Mouse (Mus musculus): ENCODE data around the gene Pdk1. TPM values are rescaled to one million over a fixed set of nuclear protein-coding genes. Genes with fewer than 3 reads are reported as not detected.

Pdk1 gene
- 100 to 1,000 TPM; 142 to 170 TPM for total RNA-seq (2021)
- polyA plus RNA-seq (2012; rRNA removed): 28.9 and 62.2 TPM in 2 replicates
- long read RNA-seq, full-length matches to known transcripts: 60 of 91 reads
- long read RNA-seq, partial matches to known transcripts: 27 of 91 reads
- long read RNA-seq, other reads (novel, unspliced or antisense): 4 of 91 reads

- DNase-seq: peak; percentile 99 to 100
- intact Hi-C loops (cut with DNase I): no loop called here
- peaks cover 4% of the 10 kb centered on the region for H3K4me1 ChIP-seq (ENCODE audit: control insufficient read depth, insufficient read depth, low read length)
- peak within 1 kb of the TSS; percentile 81 for H3K9ac ChIP-seq (ENCODE audit: low read depth, low read length)
- no peaks in the 10 kb centered on the region for H3K79me2 ChIP-seq (replicated peaks; ENCODE audit: control insufficient read depth, insufficient read depth, low read length)
- under 1% methylated on average over 55 of the region's 55 CpGs for WGBS
- peaks cover 4% of the 10 kb centered on the region for H3K36me3 ChIP-seq (ENCODE audit: control insufficient read depth, insufficient read depth, low read length)
- no peaks in the 10 kb centered on the region for H3K27me3 ChIP-seq (ENCODE audit: control insufficient read depth, insufficient read depth, low read length)
- TF ChIP-seq POLR2A (IDR thresholded peaks at IDR 0.05; ENCODE audit: insufficient read depth, low read depth, low read length) (peak; percentile 53), EP300 (IDR thresholded peaks at IDR 0.05; ENCODE audit: insufficient read depth, low read depth, low read length) (no peak; the same call in 1 of the 2 replicates), CTCF (IDR thresholded peaks at IDR 0.05) (no peak)
- H3K27ac ChIP-seq: peak within 1 kb of the TSS; percentile 95
- peak within 1 kb of the TSS; percentile 96 for H3K4me3 ChIP-seq
These were observed at the start of gene Pdk1 for GRCm38 (mm10) chr2:71872801-71873443. Gene Pdk1, plus strand, starts transcription at chr2:71873224.

GRCm38 (mm10) chr2:71824146-71824545 lies 48.9 kb upstream of the Pdk1 start:
- intact Hi-C loops (cut with DNase I): no loop called here
- TF ChIP-seq CTCF (IDR thresholded peaks at IDR 0.05) (no peak), POLR2A (IDR thresholded peaks at IDR 0.05; ENCODE audit: insufficient read depth, low read depth, low read length) (no peak), EP300 (IDR thresholded peaks at IDR 0.05; ENCODE audit: insufficient read depth, low read depth, low read length) (no peak)
- H3K9ac ChIP-seq (ENCODE audit: low read depth, low read length): no peak overlapping the region
- WGBS: 84% methylated on average over 13 of the region's 13 CpGs
- H3K4me1 ChIP-seq (ENCODE audit: control insufficient read depth, insufficient read depth, low read length): no peaks in the 10 kb centered on the region
- no peaks in the 10 kb centered on the region for H3K79me2 ChIP-seq (replicated peaks; ENCODE audit: control insufficient read depth, insufficient read depth, low read length)
- no peaks in the 10 kb centered on the region for H3K36me3 ChIP-seq (ENCODE audit: control insufficient read depth, insufficient read depth, low read length)
- H3K27ac ChIP-seq: no peak overlapping the region
- no peak overlapping the region for H3K4me3 ChIP-seq
- H3K27me3 ChIP-seq (ENCODE audit: control insufficient read depth, insufficient read depth, low read length): no peaks in the 10 kb centered on the region
- DNase-seq: no peak

- no peak for DNase-seq
- no peak overlapping the region for H3K4me3 ChIP-seq
- H3K79me2 ChIP-seq (replicated peaks; ENCODE audit: control insufficient read depth, insufficient read depth, low read length): no peaks in the 10 kb centered on the region
- no peaks in the 10 kb centered on the region for H3K4me1 ChIP-seq (ENCODE audit: control insufficient read depth, insufficient read depth, low read length)
- no peak overlapping the region for H3K27ac ChIP-seq
- TF ChIP-seq CTCF (IDR thresholded peaks at IDR 0.05) (no peak), POLR2A (IDR thresholded peaks at IDR 0.05; ENCODE audit: insufficient read depth, low read depth, low read length) (no peak), EP300 (IDR thresholded peaks at IDR 0.05; ENCODE audit: insufficient read depth, low read depth, low read length) (no peak)
- H3K27me3 ChIP-seq (ENCODE audit: control insufficient read depth, insufficient read depth, low read length): no peaks in the 10 kb centered on the region
- intact Hi-C loops (cut with DNase I): no loop called here
- H3K36me3 ChIP-seq (ENCODE audit: control insufficient read depth, insufficient read depth, low read length): no peaks in the 10 kb centered on the region
- WGBS: 87% methylated on average over 13 of the region's 13 CpGs
- no peak overlapping the region for H3K9ac ChIP-seq (ENCODE audit: low read depth, low read length)
These were observed 45.3 kb upstream of the Pdk1 start for GRCm38 (mm10) chr2:71827711-71828110.

- no peaks in the 10 kb centered on the region for H3K36me3 ChIP-seq (ENCODE audit: control insufficient read depth, insufficient read depth, low read length)
- WGBS: 85% methylated on average over 11 of the region's 11 CpGs
- H3K4me1 ChIP-seq (ENCODE audit: control insufficient read depth, insufficient read depth, low read length): no peaks in the 10 kb centered on the region
- H3K27me3 ChIP-seq (ENCODE audit: control insufficient read depth, insufficient read depth, low read length): no peaks in the 10 kb centered on the region
- no peaks in the 10 kb centered on the region for H3K79me2 ChIP-seq (replicated peaks; ENCODE audit: control insufficient read depth, insufficient read depth, low read length)
- H3K4me3 ChIP-seq: no peak overlapping the region
- intact Hi-C loops (cut with DNase I): no loop called here
- TF ChIP-seq POLR2A (IDR thresholded peaks at IDR 0.05; ENCODE audit: insufficient read depth, low read depth, low read length): no peak
- TF ChIP-seq EP300 (IDR thresholded peaks at IDR 0.05; ENCODE audit: insufficient read depth, low read depth, low read length): no peak
- no peak for TF ChIP-seq CTCF (IDR thresholded peaks at IDR 0.05)
- no peak for DNase-seq
- no peak overlapping the region for H3K9ac ChIP-seq (ENCODE audit: low read depth, low read length)
- no peak overlapping the region for H3K27ac ChIP-seq
These were observed 44.1 kb upstream of the Pdk1 start for GRCm38 (mm10) chr2:71828928-71829327.

GRCm38 (mm10) chr2:71833626-71834025 lies 39.4 kb upstream of the Pdk1 start:
- DNase-seq: no peak
- Histone ChIP-seq H3K27me3 (ENCODE audit: control insufficient read depth, insufficient read depth, low read length) (no peaks in the 10 kb centered on the region), H3K4me1 (ENCODE audit: control insufficient read depth, insufficient read depth, low read length) (no peaks in the 10 kb centered on the region), H3K9ac (ENCODE audit: low read depth, low read length) (no peak overlapping the region), H3K79me2 (replicated peaks; ENCODE audit: control insufficient read depth, insufficient read depth, low read length) (no peaks in the 10 kb centered on the region), H3K27ac (no peak overlapping the region), H3K4me3 (no peak overlapping the region), H3K36me3 (ENCODE audit: control insufficient read depth, insufficient read depth, low read length) (no peaks in the 10 kb centered on the region)
- intact Hi-C loops (cut with DNase I): no loop called here
- TF ChIP-seq EP300 (IDR thresholded peaks at IDR 0.05; ENCODE audit: insufficient read depth, low read depth, low read length) (no peak), CTCF (IDR thresholded peaks at IDR 0.05) (no peak), POLR2A (IDR thresholded peaks at IDR 0.05; ENCODE audit: insufficient read depth, low read depth, low read length) (no peak)
- 87% methylated on average over 6 of the region's 6 CpGs for WGBS

GRCm38 (mm10) chr2:71834371-71834770 lies 38.7 kb upstream of the Pdk1 start:
- H3K36me3 ChIP-seq (ENCODE audit: control insufficient read depth, insufficient read depth, low read length): no peaks in the 10 kb centered on the region
- WGBS: 68% methylated on average over 7 of the region's 7 CpGs

More at GRCm38 (mm10) chr2:71834371-71834770, 38.7 kb upstream of the Pdk1 start:
- no peak for DNase-seq
- intact Hi-C loops (cut with DNase I): no loop called here
- Histone ChIP-seq H3K79me2 (replicated peaks; ENCODE audit: control insufficient read depth, insufficient read depth, low read length) (no peaks in the 10 kb centered on the region), H3K27ac (no peak overlapping the region), H3K9ac (ENCODE audit: low read depth, low read length) (no peak overlapping the region), H3K27me3 (ENCODE audit: control insufficient read depth, insufficient read depth, low read length) (no peaks in the 10 kb centered on the region), H3K4me3 (no peak overlapping the region), H3K4me1 (ENCODE audit: control insufficient read depth, insufficient read depth, low read length) (no peaks in the 10 kb centered on the region)
- TF ChIP-seq EP300 (IDR thresholded peaks at IDR 0.05; ENCODE audit: insufficient read depth, low read depth, low read length) (no peak), CTCF (IDR thresholded peaks at IDR 0.05) (no peak), POLR2A (IDR thresholded peaks at IDR 0.05; ENCODE audit: insufficient read depth, low read depth, low read length) (no peak)

Data from heart, adult 2 months (tissue).